Mouse (Mus musculus): ENCODE results near the gene Epb41l5. TPM values are rescaled to one million over a fixed set of nuclear protein-coding genes. Genes with fewer than 3 reads are reported as not detected.

Gene Epb41l5
- polyA plus RNA-seq, 1 experiment: 0.08 TPM

DNA sequence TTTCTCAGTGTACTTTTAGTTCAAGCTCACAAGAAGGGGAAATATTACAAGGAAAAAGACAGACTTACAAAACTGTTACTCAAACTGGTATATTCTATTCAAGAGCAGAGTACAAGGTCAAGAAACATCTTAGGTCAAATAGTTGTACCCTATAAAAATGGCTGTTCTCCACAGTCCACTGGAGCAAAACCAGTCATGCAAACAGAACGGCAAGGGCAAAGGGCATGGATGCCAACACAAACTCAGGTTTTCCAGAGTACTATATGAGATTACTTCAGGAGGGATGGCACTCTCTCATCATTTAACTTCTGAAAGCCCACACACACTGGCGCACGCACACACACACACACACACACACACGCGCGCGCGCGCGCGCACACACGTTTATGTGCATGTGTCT is 46.4 kb downstream of the Epb41l5 start:
- no peaks in the 10 kb centered on the region for H3K36me3 ChIP-seq (replicated peaks; ENCODE audit: low read length)
- TF ChIP-seq FLI1 (IDR thresholded peaks at IDR 0.05; ENCODE audit: low read length) (no peak), GATA1 (IDR thresholded peaks at IDR 0.05; ENCODE audit: borderline replicate concordance, low read length) (no peak)
- no peak overlapping the region for H3K4me3 ChIP-seq (replicated peaks)
- H3K9me3 ChIP-seq: no peaks in the 10 kb centered on the region
- H3K27me3 ChIP-seq (replicated peaks): no peaks in the 10 kb centered on the region
- peaks cover 13% of the 10 kb centered on the region; the same call in 1 of the 2 replicates for H3K4me1 ChIP-seq

DNA sequence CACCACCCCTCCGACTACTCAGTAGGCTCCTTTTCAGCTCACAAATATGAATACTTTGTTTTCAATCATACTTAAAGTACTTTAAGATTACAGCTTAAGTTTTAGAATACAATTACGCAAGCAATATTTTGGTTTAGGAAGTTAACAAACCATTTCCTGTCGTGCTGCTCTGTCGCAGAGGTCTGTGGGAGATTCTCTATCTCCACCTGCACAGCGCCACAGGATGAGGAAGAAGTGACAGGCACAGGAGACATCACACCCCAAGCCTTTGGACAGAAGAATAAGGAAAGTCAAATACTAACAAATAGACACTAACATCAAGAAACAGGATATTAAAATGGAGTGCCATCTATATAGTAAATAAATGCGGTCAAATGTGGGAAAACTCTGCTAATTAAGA is 49.9 kb downstream of the Epb41l5 start:
- H3K36me3 ChIP-seq (replicated peaks; ENCODE audit: low read length): no peaks in the 10 kb centered on the region
- H3K4me3 ChIP-seq (replicated peaks): no peak overlapping the region
- no peak for TF ChIP-seq FLI1 (IDR thresholded peaks at IDR 0.05; ENCODE audit: low read length)
- no peak for TF ChIP-seq GATA1 (IDR thresholded peaks at IDR 0.05; ENCODE audit: borderline replicate concordance, low read length)
- H3K4me1 ChIP-seq: peaks cover 13% of the 10 kb centered on the region; the same call in 1 of the 2 replicates
- H3K27me3 ChIP-seq (replicated peaks): no peaks in the 10 kb centered on the region
- H3K9me3 ChIP-seq: no peaks in the 10 kb centered on the region

DNA sequence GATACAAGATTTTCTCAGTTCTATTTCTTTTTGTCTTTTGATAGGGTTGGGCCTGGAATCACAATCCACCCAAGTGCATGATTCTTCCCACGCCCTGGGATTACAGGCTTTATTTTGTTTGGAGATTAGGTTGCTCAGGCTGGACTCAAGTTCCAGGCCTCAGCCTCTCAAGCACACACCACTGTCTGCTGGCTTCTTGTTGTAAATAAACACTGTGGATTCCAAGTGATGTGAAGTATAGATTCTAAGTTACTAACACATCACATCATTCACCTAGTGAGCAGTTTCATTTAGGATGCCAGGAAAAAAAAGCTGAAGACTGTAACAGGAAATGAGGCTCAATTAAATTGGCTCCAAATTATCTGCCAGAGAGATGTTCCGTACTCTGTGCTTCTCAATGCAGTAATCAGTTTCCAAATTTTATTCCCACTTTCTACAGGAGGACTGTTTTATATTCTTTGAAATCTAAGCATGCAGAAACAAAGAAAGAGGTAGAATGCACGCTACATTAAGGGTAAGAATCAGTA is 51.8 kb downstream of the Epb41l5 start:
- TF ChIP-seq FLI1 (IDR thresholded peaks at IDR 0.05; ENCODE audit: low read length) (no peak), GATA1 (IDR thresholded peaks at IDR 0.05; ENCODE audit: borderline replicate concordance, low read length) (no peak)
- no peak overlapping the region for H3K4me3 ChIP-seq (replicated peaks)
- no peaks in the 10 kb centered on the region for H3K9me3 ChIP-seq
- H3K36me3 ChIP-seq (replicated peaks; ENCODE audit: low read length): no peaks in the 10 kb centered on the region
- no peaks in the 10 kb centered on the region for H3K27me3 ChIP-seq (replicated peaks)
- H3K4me1 ChIP-seq: peaks cover 13% of the 10 kb centered on the region; the same call in 1 of the 2 replicates

DNA sequence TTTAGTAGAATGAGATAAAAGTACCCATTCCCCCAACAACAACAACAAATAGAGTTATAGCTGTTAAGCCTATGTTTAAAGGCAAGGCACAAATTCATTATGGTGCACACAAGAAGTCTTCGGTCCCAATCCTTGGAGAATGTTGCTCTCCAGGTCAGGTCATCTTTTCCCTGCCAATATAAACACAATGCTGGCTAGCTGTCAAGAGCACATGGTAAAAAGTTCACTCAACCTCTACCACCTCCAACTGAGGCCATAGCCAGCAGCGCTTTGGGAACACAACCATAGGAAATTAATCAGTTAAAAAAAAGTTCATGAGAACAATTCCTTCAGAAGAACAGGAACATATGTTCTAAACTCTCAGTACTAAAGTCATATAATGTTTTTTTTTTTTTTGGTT is 58.8 kb downstream of the Epb41l5 start:
- no peaks in the 10 kb centered on the region for H3K27me3 ChIP-seq (replicated peaks)
- no peaks in the 10 kb centered on the region for H3K36me3 ChIP-seq (replicated peaks; ENCODE audit: low read length)
- TF ChIP-seq FLI1 (IDR thresholded peaks at IDR 0.05; ENCODE audit: low read length) (no peak), GATA1 (IDR thresholded peaks at IDR 0.05; ENCODE audit: borderline replicate concordance, low read length) (no peak)
- H3K4me3 ChIP-seq (replicated peaks): no peak overlapping the region
- no peaks in the 10 kb centered on the region for H3K4me1 ChIP-seq
- H3K9me3 ChIP-seq: no peaks in the 10 kb centered on the region

DNA sequence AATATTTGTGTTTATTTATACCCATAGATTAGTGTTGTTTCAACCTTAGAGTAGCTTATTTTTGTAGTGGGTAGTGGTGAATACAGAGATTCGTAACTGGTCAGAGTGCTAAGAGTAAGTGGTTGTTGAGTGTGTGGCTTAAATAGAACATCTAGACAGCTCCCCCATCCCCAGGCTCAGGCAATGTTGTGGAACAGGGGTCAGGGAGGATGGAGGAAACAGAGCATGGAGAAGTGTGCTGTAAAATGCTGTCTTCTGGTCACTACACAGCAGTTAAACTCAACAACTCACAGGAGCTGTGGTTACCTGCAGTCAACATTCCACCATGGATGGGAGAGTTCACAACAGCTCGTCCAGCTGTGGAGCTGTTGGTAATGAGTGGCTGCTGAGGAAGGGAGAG is 63.8 kb downstream of the Epb41l5 start:
- Histone ChIP-seq H3K4me1 (no peaks in the 10 kb centered on the region), H3K4me3 (replicated peaks) (no peak overlapping the region), H3K27me3 (replicated peaks) (no peaks in the 10 kb centered on the region), H3K9me3 (peaks cover 3% of the 10 kb centered on the region; the same call in 1 of the 2 replicates), H3K36me3 (replicated peaks; ENCODE audit: low read length) (no peaks in the 10 kb centered on the region)
- no peak for TF ChIP-seq GATA1 (IDR thresholded peaks at IDR 0.05; ENCODE audit: borderline replicate concordance, low read length)
- no peak for TF ChIP-seq FLI1 (IDR thresholded peaks at IDR 0.05; ENCODE audit: low read length)

DNA sequence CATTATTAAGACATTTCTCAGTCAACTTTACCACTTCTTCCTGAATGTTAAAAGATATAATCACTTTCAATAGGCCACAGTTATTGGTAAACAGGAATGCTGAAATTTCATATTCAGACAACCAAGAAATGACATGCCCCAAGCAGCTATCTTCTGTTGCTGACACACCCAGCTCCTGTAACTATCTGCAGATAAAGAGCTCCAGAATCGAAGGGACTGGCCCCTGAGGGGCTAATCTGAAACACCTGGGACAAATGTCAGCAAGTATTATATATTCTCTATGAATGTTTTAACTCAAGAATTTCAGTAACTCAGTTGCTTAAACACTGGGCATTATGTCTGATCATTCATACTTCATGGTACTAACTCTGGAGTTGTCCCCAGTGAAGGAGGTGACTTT is 78.7 kb downstream of the Epb41l5 start:
- TF ChIP-seq GATA1 (IDR thresholded peaks at IDR 0.05; ENCODE audit: borderline replicate concordance, low read length) (no peak), FLI1 (IDR thresholded peaks at IDR 0.05; ENCODE audit: low read length) (no peak)
- H3K36me3 ChIP-seq (replicated peaks; ENCODE audit: low read length): no peaks in the 10 kb centered on the region

DNA sequence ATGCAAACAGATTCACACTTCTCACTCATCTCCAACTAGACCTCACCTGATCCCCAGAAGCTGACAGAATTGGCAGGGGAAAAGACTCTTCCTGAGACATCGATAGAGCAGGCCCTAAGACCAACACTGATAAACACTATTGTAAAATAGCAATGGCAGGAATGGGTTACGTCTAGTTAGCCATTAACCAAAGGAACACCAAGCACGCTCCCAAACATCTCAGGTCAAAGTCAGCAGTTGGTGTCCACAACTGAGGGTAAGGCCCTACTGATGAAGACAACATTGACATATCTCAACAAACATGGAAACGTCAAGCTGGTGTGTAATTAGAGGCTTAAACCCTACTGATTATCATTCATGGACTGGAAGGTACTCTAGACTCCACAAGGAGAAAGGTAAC is 83.3 kb downstream of the Epb41l5 start:
- H3K4me1 ChIP-seq: no peaks in the 10 kb centered on the region
- no peaks in the 10 kb centered on the region for H3K36me3 ChIP-seq (replicated peaks; ENCODE audit: low read length)
- H3K27me3 ChIP-seq (replicated peaks): no peaks in the 10 kb centered on the region
- H3K4me3 ChIP-seq (replicated peaks): no peak overlapping the region
- no peak for TF ChIP-seq FLI1 (IDR thresholded peaks at IDR 0.05; ENCODE audit: low read length)
- TF ChIP-seq GATA1 (IDR thresholded peaks at IDR 0.05; ENCODE audit: borderline replicate concordance, low read length): no peak
- H3K9me3 ChIP-seq: no peaks in the 10 kb centered on the region

More for the DNA sequence above, 78.7 kb downstream of the Epb41l5 start:
- H3K9me3 ChIP-seq: no peaks in the 10 kb centered on the region
- H3K4me1 ChIP-seq: no peaks in the 10 kb centered on the region
- no peaks in the 10 kb centered on the region for H3K27me3 ChIP-seq (replicated peaks)
- H3K4me3 ChIP-seq (replicated peaks): no peak overlapping the region

DNA sequence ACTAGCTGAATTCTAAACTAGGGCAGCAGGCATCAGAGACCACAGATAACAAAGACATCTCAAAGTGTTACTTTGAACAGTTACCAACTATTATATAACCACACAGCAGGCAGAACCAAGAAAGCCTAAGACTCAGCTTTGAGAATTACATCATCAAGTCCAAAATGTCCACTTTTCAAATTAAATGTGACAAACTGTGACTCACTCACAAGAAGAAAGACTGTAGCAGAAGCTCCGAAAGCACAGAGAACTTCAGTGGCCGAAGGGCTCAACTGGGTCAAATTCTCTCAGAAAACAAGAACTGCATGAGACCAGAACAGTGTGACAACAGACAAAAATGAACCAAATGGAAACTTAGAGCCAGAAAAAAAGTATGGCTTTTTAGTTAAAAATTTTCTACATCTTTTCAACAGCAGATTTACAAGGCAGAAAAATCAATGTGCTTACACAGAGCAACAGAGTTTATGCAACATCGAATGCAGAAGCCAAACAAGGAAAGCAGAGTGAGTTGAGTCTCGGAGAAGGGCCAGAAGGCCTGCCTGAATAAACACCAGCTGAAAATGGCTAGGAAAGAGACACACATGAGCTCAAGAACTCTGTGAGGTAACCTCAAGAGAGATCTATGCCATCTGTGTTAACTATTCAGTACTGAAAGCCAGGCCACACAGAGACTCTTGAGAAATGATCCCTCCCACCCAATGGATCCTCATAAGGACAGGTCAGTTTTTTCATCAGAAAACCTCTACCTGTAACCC is 91.0 kb downstream of the Epb41l5 start:
- H3K27me3 ChIP-seq (replicated peaks): peaks cover 7% of the 10 kb centered on the region
- TF ChIP-seq FLI1 (IDR thresholded peaks at IDR 0.05; ENCODE audit: low read length) (no peak), GATA1 (IDR thresholded peaks at IDR 0.05; ENCODE audit: borderline replicate concordance, low read length) (no peak)
- no peaks in the 10 kb centered on the region for H3K9me3 ChIP-seq
- no peaks in the 10 kb centered on the region for H3K36me3 ChIP-seq (replicated peaks; ENCODE audit: low read length)
- H3K4me3 ChIP-seq (replicated peaks): no peak overlapping the region
- no peaks in the 10 kb centered on the region for H3K4me1 ChIP-seq

DNA sequence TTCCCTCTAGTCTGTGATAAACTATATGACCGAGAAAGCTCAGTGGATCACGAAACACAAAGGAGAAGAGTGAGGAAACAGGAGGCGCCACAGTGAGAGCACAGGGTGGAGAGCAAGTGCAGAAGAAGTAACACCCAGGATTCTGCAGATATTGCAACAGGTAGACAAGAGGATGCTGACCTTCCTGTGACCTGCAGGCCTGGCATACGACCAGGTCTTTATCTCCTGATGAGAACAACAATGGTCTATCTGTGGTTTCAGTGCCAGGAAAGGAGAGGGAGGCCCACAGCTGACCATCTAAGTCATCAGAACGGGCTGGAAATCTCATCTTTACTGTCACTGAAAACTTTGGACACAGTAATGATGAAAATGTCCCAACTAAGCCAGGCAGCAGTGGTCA is 93.1 kb downstream of the Epb41l5 start:
- Histone ChIP-seq H3K36me3 (replicated peaks; ENCODE audit: low read length) (no peaks in the 10 kb centered on the region), H3K9me3 (no peaks in the 10 kb centered on the region), H3K4me3 (replicated peaks) (no peak overlapping the region), H3K4me1 (no peaks in the 10 kb centered on the region), H3K27me3 (replicated peaks) (peaks cover 7% of the 10 kb centered on the region)
- TF ChIP-seq GATA1 (IDR thresholded peaks at IDR 0.05; ENCODE audit: borderline replicate concordance, low read length) (no peak), FLI1 (IDR thresholded peaks at IDR 0.05; ENCODE audit: low read length) (no peak)

DNA sequence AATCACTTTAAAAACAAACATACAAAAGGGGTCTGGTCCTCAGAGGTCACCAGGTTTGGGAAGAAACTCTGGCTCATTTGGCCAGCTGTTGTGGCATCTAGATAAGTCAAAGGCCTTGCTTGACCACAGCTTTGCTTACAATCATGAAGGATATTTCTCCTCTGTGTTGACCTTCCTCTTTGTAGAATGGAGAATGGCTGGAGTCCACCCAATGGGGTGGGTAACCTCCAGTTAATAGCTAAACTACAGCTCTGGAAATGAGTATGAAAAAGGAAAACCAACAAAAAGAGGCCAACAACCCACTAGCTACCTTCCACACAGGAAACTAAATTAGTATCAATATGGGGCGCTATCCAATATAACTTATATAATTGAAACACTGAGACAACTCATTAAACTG is 97.1 kb downstream of the Epb41l5 start:
- H3K36me3 ChIP-seq (replicated peaks; ENCODE audit: low read length): no peaks in the 10 kb centered on the region
- H3K4me1 ChIP-seq: no peaks in the 10 kb centered on the region; the same call in 1 of the 2 replicates
- no peaks in the 10 kb centered on the region for H3K9me3 ChIP-seq
- TF ChIP-seq FLI1 (IDR thresholded peaks at IDR 0.05; ENCODE audit: low read length) (no peak), GATA1 (IDR thresholded peaks at IDR 0.05; ENCODE audit: borderline replicate concordance, low read length) (no peak)
- no peak overlapping the region for H3K4me3 ChIP-seq (replicated peaks)
- H3K27me3 ChIP-seq (replicated peaks): peaks cover 11% of the 10 kb centered on the region

Data from megakaryocyte, embryonic 14.5 days (primary cell).